Mouse (Mus musculus) neural tube, embryonic 15.5 days (tissue): Measurements from ENCODE around the gene Gcfc2. TPM values are rescaled to one million over a fixed set of nuclear protein-coding genes. Genes with fewer than 3 reads are reported as not detected.
A peak's percentile ranks its signal among the peaks of the same experiment; 100 is the strongest.

Source experiments
- ATAC-seq: fragments of 200-750 bp; cut with Nextera tagmentation; 2 replicates; pipeline ENCODE4 v1.8.0; 2017; ENCODE audit warnings: mild to moderate bottlenecking, moderate TSS enrichment, moderate library complexity; ENCODE audit not compliant: low FRiP score
- H3K27ac ChIP-seq: fragments of 300-500 bp; sonication (generic); replicated peaks from 2 replicates; pipeline ENCODE4 v1.5.1; 2015; ENCODE audit warnings: mild to moderate bottlenecking, inconsistent platforms
- H3K27me3 ChIP-seq: fragments of 300-500 bp; sonication (generic); replicated peaks from 2 replicates; pipeline ENCODE4 v1.6.1; 2015; ENCODE audit warnings: inconsistent platforms
- H3K36me3 ChIP-seq: fragments of 300-500 bp; sonication (generic); 2 replicates; pipeline ENCODE4 v1.6.1; 2015; ENCODE audit warnings: inconsistent platforms
- H3K4me1 ChIP-seq: fragments of 300-500 bp; sonication (generic); 2 replicates; pipeline ENCODE4 v1.6.1; 2015; ENCODE audit warnings: inconsistent platforms
- H3K4me2 ChIP-seq: fragments of 300-500 bp; sonication (generic); 2 replicates; pipeline ENCODE4 v1.6.1; 2015; ENCODE audit warnings: inconsistent platforms, mild to moderate bottlenecking, moderate library complexity
- H3K4me3 ChIP-seq: fragments of 300-500 bp; sonication (generic); replicated peaks from 2 replicates; pipeline ENCODE4 v1.5.1; 2015; ENCODE audit warnings: mild to moderate bottlenecking, inconsistent platforms
- H3K9ac ChIP-seq: fragments of 300-500 bp; sonication (generic); replicated peaks from 2 replicates; pipeline ENCODE4 v1.6.1; 2015; ENCODE audit warnings: mild to moderate bottlenecking, inconsistent platforms
- H3K9me3 ChIP-seq: fragments of 300-500 bp; sonication (generic); replicated peaks from 2 replicates; pipeline ENCODE4 v1.6.1; 2016; ENCODE audit warnings: inconsistent platforms
- WGBS: fragments of 180-500 bp; shearing (Covaris S2); methylation state at CpG from one replicate; pipeline ENCODE4 v1.1.7; 2015; ENCODE audit warnings: mixed read lengths; 5-methylcytosine and 5-hydroxymethylcytosine counted together
- polyA plus RNA-seq: library from polyadenylated mRNA; unstranded; fragments of >200 nt; fragmentation: Nextera tagmentation; extraction: Ambion mirVana; gene quantifications from 2 replicates; pipeline ENCODE4 v1.2.1, GENCODE M21; 2015

Gcfc2 gene
- 7.2 and 7.5 TPM in 2 replicates for polyA plus RNA-seq

DNA sequence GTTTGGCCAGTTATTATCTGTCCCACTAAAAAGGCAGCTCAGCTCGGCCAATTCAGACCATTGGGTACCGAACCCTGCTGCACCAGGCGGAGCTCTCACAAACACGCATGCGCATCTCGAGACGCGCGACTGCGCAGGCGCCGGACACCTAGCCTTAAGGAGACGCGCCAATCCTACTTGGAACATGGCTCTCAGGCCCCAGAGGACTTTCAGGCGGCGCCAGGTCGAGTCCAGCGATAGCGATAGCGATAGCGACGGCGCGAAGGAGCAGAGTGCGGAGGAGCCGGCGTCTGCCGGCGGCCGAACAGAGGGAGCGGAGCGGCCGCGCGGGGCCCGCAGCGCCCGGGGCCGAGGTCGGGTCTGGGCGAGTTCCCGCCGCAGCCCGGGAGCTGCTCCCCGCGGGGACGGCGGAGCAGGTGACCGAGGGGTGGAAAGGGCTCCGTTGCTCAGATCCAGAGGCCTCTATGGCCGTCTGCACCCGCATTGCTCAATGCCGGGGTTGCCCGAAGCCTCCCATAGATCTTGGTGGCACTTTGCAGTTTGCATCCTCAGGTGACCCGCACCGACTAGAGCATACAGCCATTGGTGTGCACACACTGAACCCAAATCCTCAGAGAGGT lies at the start of gene Gcfc2:
Gene Gcfc2, plus strand, starts transcription at position 147 of the 620 bp plus-strand sequence.
- Histone ChIP-seq H3K9ac (peak within 1 kb of the TSS; percentile 86), H3K4me2 (peak within 1 kb of the TSS; percentile 67), H3K4me3 (peak within 1 kb of the TSS; percentile 78), H3K27ac (peak within 1 kb of the TSS; percentile 75), H3K36me3 (peaks cover 19% of the 10 kb centered on the region), H3K27me3 (no peaks in the 10 kb centered on the region), H3K9me3 (no peaks in the 10 kb centered on the region), H3K4me1 (peaks cover 11% of the 10 kb centered on the region)
- under 1% methylated on average over 56 of the region's 56 CpGs for WGBS
- peak; percentile 97 for ATAC-seq

DNA sequence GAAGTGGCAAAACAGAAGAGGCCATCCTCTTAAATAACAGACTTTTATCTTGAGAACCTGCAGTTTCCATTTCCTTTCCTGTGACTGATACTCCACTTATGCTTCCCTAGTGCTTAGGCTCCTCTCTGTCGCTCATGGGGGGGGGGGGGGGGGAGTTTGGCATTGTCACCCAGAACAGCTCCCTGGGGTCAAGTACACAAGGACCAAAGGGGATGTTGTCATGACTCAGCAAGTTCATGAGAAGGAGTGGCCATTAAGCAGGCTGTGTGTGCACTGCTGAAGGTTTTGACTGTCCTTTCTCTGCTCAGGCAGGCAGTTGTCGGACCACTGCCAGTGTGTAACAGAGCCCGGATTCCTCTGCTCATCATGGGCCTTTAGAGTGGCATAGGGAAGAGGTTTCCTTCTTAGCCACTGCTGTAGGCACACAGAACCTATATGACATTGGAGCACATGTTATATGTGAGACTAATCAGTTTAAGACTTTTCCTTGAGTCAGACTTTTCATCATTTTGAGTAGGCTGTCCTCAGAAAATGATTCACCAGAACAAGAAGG lies 27.7 kb upstream of the Gcfc2 start:
- no peak overlapping the region for H3K4me2 ChIP-seq
- H3K9me3 ChIP-seq, result no peaks in the 10 kb centered on the region
- H3K9ac ChIP-seq, result no peak overlapping the region
- no peaks in the 10 kb centered on the region for H3K36me3 ChIP-seq
- no peaks in the 10 kb centered on the region for H3K4me1 ChIP-seq
- no peaks in the 10 kb centered on the region for H3K27me3 ChIP-seq
- H3K27ac ChIP-seq, result no peak overlapping the region
- WGBS, result 71% methylated on average over 3 of the region's 3 CpGs
- no peak overlapping the region for H3K4me3 ChIP-seq
- ATAC-seq, result no peak

- Histone ChIP-seq H3K27ac (no peak overlapping the region), H3K36me3 (no peaks in the 10 kb centered on the region), H3K27me3 (no peaks in the 10 kb centered on the region), H3K4me3 (no peak overlapping the region), H3K4me2 (no peak overlapping the region), H3K4me1 (no peaks in the 10 kb centered on the region), H3K9me3 (no peaks in the 10 kb centered on the region), H3K9ac (no peak overlapping the region)
- ATAC-seq, result no peak
- WGBS, result 89% methylated on average over 25 of the region's 25 CpGs
Observed at GRCm38 (mm10) chr6:81910302-81910855, 13.1 kb upstream of the Gcfc2 start.

DNA sequence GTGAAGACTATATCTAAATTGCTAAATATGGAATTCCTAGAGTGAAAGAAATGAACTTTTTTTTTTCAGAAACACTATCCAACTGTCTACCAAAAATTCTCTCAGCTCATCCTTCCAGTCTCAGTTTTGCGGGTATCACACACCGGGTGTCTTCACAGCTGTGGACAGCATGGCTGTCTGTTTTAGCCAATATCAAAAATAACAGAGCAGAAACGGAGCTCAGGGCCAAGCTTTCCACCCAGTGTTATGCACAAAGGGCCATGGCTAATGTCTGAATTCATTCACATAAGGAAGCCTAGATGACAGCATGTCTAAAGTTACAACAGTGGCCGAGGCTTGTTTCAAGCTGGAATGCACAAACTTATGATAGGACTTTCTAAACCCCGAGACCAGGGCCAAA lies 12.2 kb upstream of the Gcfc2 start:
- Histone ChIP-seq H3K9ac (no peak overlapping the region), H3K4me2 (no peak overlapping the region), H3K36me3 (no peaks in the 10 kb centered on the region), H3K9me3 (no peaks in the 10 kb centered on the region), H3K27ac (no peak overlapping the region), H3K4me3 (no peak overlapping the region), H3K27me3 (no peaks in the 10 kb centered on the region), H3K4me1 (no peaks in the 10 kb centered on the region)
- WGBS, result 89% methylated on average over 5 of the region's 5 CpGs
- ATAC-seq, result no peak

GRCm38 (mm10) chr6:81911713-81912112 lies 11.8 kb upstream of the Gcfc2 start:
- Histone ChIP-seq H3K4me3 (no peak overlapping the region), H3K27me3 (no peaks in the 10 kb centered on the region), H3K36me3 (no peaks in the 10 kb centered on the region), H3K9me3 (no peaks in the 10 kb centered on the region), H3K9ac (no peak overlapping the region), H3K27ac (no peak overlapping the region), H3K4me2 (no peak overlapping the region), H3K4me1 (no peaks in the 10 kb centered on the region)
- no peak for ATAC-seq
- 82% methylated on average over 4 of the region's 4 CpGs for WGBS

DNA sequence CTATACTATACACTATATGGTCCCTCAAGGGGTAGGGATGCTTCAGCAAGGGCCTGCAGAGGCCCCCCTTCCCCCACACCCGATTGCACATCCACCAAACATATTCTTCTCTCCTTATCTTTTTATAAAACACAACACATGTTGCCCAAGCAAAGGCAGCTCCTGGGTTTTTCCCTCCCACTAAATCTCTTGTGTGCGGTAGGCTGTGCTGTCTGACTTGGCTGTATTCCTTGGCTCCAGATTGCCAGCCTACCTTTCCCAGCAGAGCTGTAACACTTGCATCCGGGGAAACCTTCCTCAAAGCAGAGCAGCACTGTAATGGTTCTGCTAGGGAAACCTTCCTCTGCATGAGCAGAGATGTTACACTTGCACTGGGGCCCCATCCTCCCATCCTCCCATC lies 11.3 kb upstream of the Gcfc2 start:
- no peak overlapping the region for H3K9ac ChIP-seq
- ATAC-seq, result no peak
- H3K27me3 ChIP-seq, result no peaks in the 10 kb centered on the region
- no peak overlapping the region for H3K4me3 ChIP-seq
- no peaks in the 10 kb centered on the region for H3K36me3 ChIP-seq
- no peak overlapping the region for H3K4me2 ChIP-seq
- H3K9me3 ChIP-seq, result no peaks in the 10 kb centered on the region
- 78% methylated on average over 3 of the region's 3 CpGs for WGBS
- H3K27ac ChIP-seq, result no peak overlapping the region
- no peaks in the 10 kb centered on the region for H3K4me1 ChIP-seq

GRCm38 (mm10) chr6:81924304-81924703 lies 835 bp downstream of the Gcfc2 start:
- Histone ChIP-seq H3K9me3 (no peaks in the 10 kb centered on the region), H3K36me3 (peaks cover 19% of the 10 kb centered on the region), H3K4me3 (peak overlapping the region; percentile 78), H3K9ac (peak overlapping the region; percentile 86), H3K27ac (no peak overlapping the region), H3K4me1 (peaks cover 11% of the 10 kb centered on the region), H3K4me2 (peak overlapping the region; percentile 67), H3K27me3 (no peaks in the 10 kb centered on the region)
- 12% methylated on average over 5 of the region's 5 CpGs for WGBS
- peak; percentile 43; the same call in 1 of the 2 replicates for ATAC-seq

- Histone ChIP-seq H3K27ac (no peak overlapping the region), H3K4me2 (no peak overlapping the region), H3K9ac (no peak overlapping the region), H3K4me1 (peaks cover 8% of the 10 kb centered on the region), H3K4me3 (no peak overlapping the region), H3K36me3 (peaks cover 59% of the 10 kb centered on the region), H3K9me3 (no peaks in the 10 kb centered on the region), H3K27me3 (no peaks in the 10 kb centered on the region)
- WGBS, result 92% methylated on average over 4 of the region's 4 CpGs
- no peak for ATAC-seq
Observed at GRCm38 (mm10) chr6:81929402-81929801, 5.9 kb downstream of the Gcfc2 start.

DNA sequence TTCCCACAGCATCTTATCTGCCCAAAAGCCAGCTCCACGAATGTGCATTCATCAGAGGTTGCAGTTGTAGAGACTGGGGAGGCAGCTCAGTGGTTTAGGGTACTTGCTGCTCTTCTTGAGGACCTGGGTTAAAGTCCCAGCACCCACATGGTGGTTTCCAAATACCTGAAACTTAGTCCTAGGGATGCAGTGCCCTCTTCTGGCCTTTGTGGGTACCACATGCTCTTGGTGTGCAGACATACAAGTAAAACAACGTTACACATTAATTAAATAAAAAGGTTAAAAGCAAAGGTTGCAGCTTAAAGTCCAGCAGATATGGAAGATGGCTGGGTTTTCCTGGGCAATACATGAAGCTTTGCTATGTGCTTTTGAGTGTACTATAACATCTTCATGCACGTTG lies 9.8 kb downstream of the Gcfc2 start:
- Histone ChIP-seq H3K4me3 (no peak overlapping the region), H3K27ac (no peak overlapping the region), H3K9me3 (no peaks in the 10 kb centered on the region), H3K36me3 (peaks cover 61% of the 10 kb centered on the region), H3K9ac (no peak overlapping the region), H3K4me2 (no peak overlapping the region), H3K27me3 (no peaks in the 10 kb centered on the region), H3K4me1 (no peaks in the 10 kb centered on the region)
- WGBS, result 98% methylated on average over 3 of the region's 3 CpGs
- no peak for ATAC-seq

GRCm38 (mm10) chr6:81941718-81942117 lies 18.2 kb downstream of the Gcfc2 start:
- Histone ChIP-seq H3K9me3 (no peaks in the 10 kb centered on the region), H3K4me3 (no peak overlapping the region), H3K9ac (no peak overlapping the region), H3K36me3 (peaks cover 70% of the 10 kb centered on the region), H3K27me3 (no peaks in the 10 kb centered on the region), H3K27ac (no peak overlapping the region), H3K4me1 (no peaks in the 10 kb centered on the region), H3K4me2 (no peak overlapping the region)
- no peak for ATAC-seq
- 91% methylated on average over 5 of the region's 5 CpGs for WGBS

- no peak for ATAC-seq
- 94% methylated on average over 2 of the region's 2 CpGs for whole genome bisulfite sequencing
- Histone ChIP-seq H3K27ac (no peak overlapping the region), H3K9ac (no peak overlapping the region), H3K36me3 (peaks cover 74% of the 10 kb centered on the region), H3K4me2 (no peak overlapping the region), H3K9me3 (no peaks in the 10 kb centered on the region), H3K4me1 (no peaks in the 10 kb centered on the region), H3K27me3 (no peaks in the 10 kb centered on the region), H3K4me3 (no peak overlapping the region)
Observed at GRCm38 (mm10) chr6:81943281-81943680, 19.8 kb downstream of the Gcfc2 start.

GRCm38 (mm10) chr6:81944432-81944831 lies 21.0 kb downstream of the Gcfc2 start:
- Histone ChIP-seq H3K27me3 (no peaks in the 10 kb centered on the region), H3K9me3 (no peaks in the 10 kb centered on the region), H3K27ac (no peak overlapping the region), H3K4me1 (no peaks in the 10 kb centered on the region), H3K4me3 (no peak overlapping the region), H3K4me2 (no peak overlapping the region), H3K9ac (no peak overlapping the region), H3K36me3 (peaks cover 78% of the 10 kb centered on the region)
- 93% methylated on average over 3 of the region's 3 CpGs for WGBS
- no peak for ATAC-seq
